In genomic region chr19:41030161-41030560, GRCm38 (mm10) we compare ENCODE assay signal across 32 mouse cellular contexts. TPM values are rescaled to one million over a fixed set of nuclear protein-coding genes. Genes with fewer than 3 reads are reported as not detected.
"Had no signal": no experiment of that assay in that cellular context is flagged by ENCODE, and none has a peak within 500 bp of the region (broad histone marks: within the 10 kb centered on the region; RNA-seq: fewer than 3 reads in every experiment).

No protein-coding gene starts in this region.

- ATAC-seq: intestine, postnatal 0 days; liver, embryonic 12.5 days; midbrain, embryonic 16.5 days had no signal

- H3K27ac ChIP-seq: kidney, postnatal 0 days; limb, embryonic 10.5 days; limb, embryonic 13.5 days; liver, embryonic 12.5 days; liver, embryonic 15.5 days; midbrain, embryonic 12.5 days; neural tube, embryonic 13.5 days had no signal

- H3K9ac ChIP-seq: limb, embryonic 13.5 days; liver, embryonic 12.5 days; liver, embryonic 15.5 days; midbrain, embryonic 12.5 days; neural tube, embryonic 13.5 days had no signal

- H3K27me3 ChIP-seq: midbrain, embryonic 12.5 days; neural tube, embryonic 13.5 days had no signal

- H3K4me3 ChIP-seq: limb, embryonic 10.5 days; limb, embryonic 13.5 days; liver, embryonic 12.5 days; liver, embryonic 15.5 days; midbrain, embryonic 12.5 days; myocyte; neural tube, embryonic 13.5 days had no signal

- H3K4me2 ChIP-seq: limb, embryonic 13.5 days; liver, embryonic 12.5 days; liver, embryonic 15.5 days; midbrain, embryonic 12.5 days; neural tube, embryonic 13.5 days had no signal

- H3K9me3 ChIP-seq: limb, embryonic 10.5 days; limb, embryonic 13.5 days; liver, embryonic 12.5 days; liver, embryonic 15.5 days; midbrain, embryonic 12.5 days; neural tube, embryonic 13.5 days had no signal

- H3K4me1 ChIP-seq: limb, embryonic 10.5 days; liver, embryonic 12.5 days; liver, embryonic 15.5 days; neural tube, embryonic 13.5 days had no signal

- DNase-seq: kidney, adult 2 months; kidney, postnatal 25 days; liver; lung, adult 18-20 months; lung, postnatal 14 days; lung, postnatal 4 days; retina, postnatal 1 day had no signal

- H3K36me3 ChIP-seq: limb, embryonic 10.5 days; limb, embryonic 13.5 days; liver, embryonic 12.5 days; liver, embryonic 15.5 days; midbrain, embryonic 12.5 days; neural tube, embryonic 13.5 days had no signal

RNA-seq across cellular contexts. Expression of gene Dntt, which starts 1.1 kb away (rescaled TPM):
- total RNA-seq: left cerebral cortex, adult 8-10 months; left cerebral cortex, postnatal 14 days; monocyte, adult 5-6 weeks; neutrophil, adult 5-6 weeks had no signal
- polyA plus RNA-seq: intestine, embryonic 14.5 days; intestine, postnatal 0 days; limb, embryonic 10.5 days; limb, embryonic 13.5 days; liver, embryonic 15.5 days; lung, embryonic 16.5 days; small intestine, adult 2 months; stomach, embryonic 16.5 days had no signal

RNA-seq across cellular contexts. Expression of gene Opalin, which starts 46.8 kb away (rescaled TPM):
- total RNA-seq: megakaryocyte progenitor cell, adult 5-6 weeks; megakaryocyte-erythroid progenitor cell, adult 5-6 weeks; monocyte, adult 5-6 weeks; neutrophil, adult 5-6 weeks had no signal
- polyA plus RNA-seq: intestine, embryonic 14.5 days; intestine, postnatal 0 days; kidney, adult 2 months; kidney, embryonic 14.5 days; kidney, postnatal 0 days; large intestine, adult 2 months; limb, embryonic 10.5 days; limb, embryonic 13.5 days; liver, embryonic 12.5 days; liver, embryonic 15.5 days; lung, embryonic 16.5 days; midbrain, embryonic 12.5 days; midbrain, embryonic 16.5 days; myocyte; neural tube, embryonic 13.5 days; small intestine, adult 2 months; spleen, adult 2 months; stomach, embryonic 16.5 days; testis, adult 2 months; urinary bladder, adult 2 months had no signal
